9 mouse cellular contexts compared by ENCODE assay signal in the genomic region with DNA sequence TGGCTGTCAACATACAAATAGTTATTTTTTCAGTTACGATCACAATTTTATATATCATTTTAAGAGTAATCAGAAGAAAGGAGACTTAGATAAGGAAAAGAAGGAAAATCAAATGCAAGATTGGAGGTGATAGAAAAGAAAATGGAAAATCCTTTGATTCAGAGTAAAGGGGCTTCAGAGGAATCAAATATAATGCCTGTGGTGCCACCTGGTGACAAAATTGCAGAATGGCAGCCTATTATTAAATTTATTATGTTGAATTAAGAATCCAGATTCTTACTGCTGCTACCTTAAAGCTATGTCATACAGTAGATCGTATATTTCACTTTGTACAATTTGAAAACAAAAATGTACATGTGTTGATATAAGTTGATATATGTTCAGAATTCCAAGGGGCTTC. TPM values are rescaled to one million over a fixed set of nuclear protein-coding genes. Genes with fewer than 3 reads are reported as not detected.
DNase-seq lines count a peak whose midpoint lies in the region; ATAC-seq and TF ChIP-seq lines count a peak whose summit lies in the region.
"Had no signal": no experiment of that assay in that cellular context is flagged by ENCODE, and none has a peak within 500 bp of the region (broad histone marks: within the 10 kb centered on the region; RNA-seq: fewer than 3 reads in every experiment).

No protein-coding gene starts in this region.

- no peak overlapping the region for H3K4me3 ChIP-seq in forebrain, embryonic 14.5 days (ENCODE audit: low read depth, low read length)
- no peak overlapping the region for H3K4me3 ChIP-seq in forebrain, embryonic 15.5 days
- no peak overlapping the region for H3K4me3 ChIP-seq in liver, embryonic 14.5 days (ENCODE audit: insufficient read depth in 1 of 2, low read depth in 2 of 2, low read length in 2 of 2)
- no peak overlapping the region for H3K4me3 ChIP-seq in hindbrain, embryonic 12.5 days
- no peak overlapping the region for H3K4me3 ChIP-seq in intestine, embryonic 16.5 days (ENCODE audit: low read length)
- H3K4me3 ChIP-seq: limb, embryonic 13.5 days had no signal

- H3K4me1 ChIP-seq in forebrain, embryonic 14.5 days (ENCODE audit: control insufficient read depth, insufficient read depth, low read length): no peaks in the 10 kb centered on the region
- no peaks in the 10 kb centered on the region for H3K4me1 ChIP-seq in forebrain, embryonic 15.5 days
- H3K4me1 ChIP-seq in liver, embryonic 14.5 days (replicated peaks; ENCODE audit: control insufficient read depth in 2 of 2, insufficient read depth in 2 of 2, low read length in 1 of 2): no peaks in the 10 kb centered on the region
- H3K4me1 ChIP-seq in hindbrain, embryonic 12.5 days: no peaks in the 10 kb centered on the region
- H3K4me1 ChIP-seq in intestine, embryonic 16.5 days (ENCODE audit: control insufficient read depth, insufficient read depth, low read length): no peaks in the 10 kb centered on the region
- H3K4me1 ChIP-seq: limb, embryonic 13.5 days had no signal

- no peaks in the 10 kb centered on the region for H3K9me3 ChIP-seq in forebrain, embryonic 14.5 days (replicated peaks; ENCODE audit: control insufficient read depth, low read length)
- no peaks in the 10 kb centered on the region for H3K9me3 ChIP-seq in forebrain, embryonic 15.5 days
- no peaks in the 10 kb centered on the region for H3K9me3 ChIP-seq in liver, embryonic 14.5 days (ENCODE audit: control insufficient read depth, low read length)
- peaks cover 7% of the 10 kb centered on the region; the same call in 1 of the 2 replicates for H3K9me3 ChIP-seq in hindbrain, embryonic 12.5 days (replicated peaks)
- 0 out of 2 replicates have a peak, but pooled peaks cover 3% of the 10 kb centered on the region for H3K9me3 ChIP-seq in intestine, embryonic 16.5 days (ENCODE audit: control insufficient read depth, low read length)

- peak; percentile 68 for DNase-seq in forebrain, embryonic 14.5 days (ENCODE audit: low spot score)
- DNase-seq in liver, embryonic 14.5 days (ENCODE audit: low read depth in 3 of 3, low spot score in 3 of 3): peak in 1 of 3 experiments; percentile 3
- DNase-seq in liver: no peak
- peak; percentile 12 for DNase-seq in T-cell, adult 2 months (ENCODE audit: low spot score)
- peak; percentile 59 for DNase-seq in naive thymus-derived CD4-positive, alpha-beta T cell, adult 2 months (ENCODE audit: low read depth)

- H3K36me3 ChIP-seq in forebrain, embryonic 14.5 days (ENCODE audit: control insufficient read depth, insufficient read depth, low read length): no peaks in the 10 kb centered on the region
- no peaks in the 10 kb centered on the region for H3K36me3 ChIP-seq in forebrain, embryonic 15.5 days
- H3K36me3 ChIP-seq in liver, embryonic 14.5 days (replicated peaks; ENCODE audit: control insufficient read depth, insufficient read depth, low read depth): no peaks in the 10 kb centered on the region
- no peaks in the 10 kb centered on the region for H3K36me3 ChIP-seq in hindbrain, embryonic 12.5 days
- H3K36me3 ChIP-seq in intestine, embryonic 16.5 days (ENCODE audit: control insufficient read depth, insufficient read depth, low read length): no peaks in the 10 kb centered on the region
- H3K36me3 ChIP-seq: limb, embryonic 13.5 days had no signal

- no peak for TF ChIP-seq EP300 in liver, embryonic 14.5 days (IDR thresholded peaks at IDR 0.05; ENCODE audit: low read depth)

- H3K27me3 ChIP-seq in forebrain, embryonic 14.5 days (replicated peaks; ENCODE audit: control insufficient read depth, insufficient read depth, low read length): no peaks in the 10 kb centered on the region
- no peaks in the 10 kb centered on the region for H3K27me3 ChIP-seq in forebrain, embryonic 15.5 days
- H3K27me3 ChIP-seq in liver, embryonic 14.5 days (ENCODE audit: control insufficient read depth, insufficient read depth, low read length): no peaks in the 10 kb centered on the region
- H3K27me3 ChIP-seq in hindbrain, embryonic 12.5 days: no peaks in the 10 kb centered on the region
- H3K27me3 ChIP-seq in intestine, embryonic 16.5 days (replicated peaks; ENCODE audit: control insufficient read depth, insufficient read depth, low read length): no peaks in the 10 kb centered on the region
- H3K27me3 ChIP-seq: limb, embryonic 13.5 days had no signal

- H3K4me2 ChIP-seq in forebrain, embryonic 14.5 days (ENCODE audit: low read length): no peak overlapping the region
- no peak overlapping the region for H3K4me2 ChIP-seq in forebrain, embryonic 15.5 days (replicated peaks)
- no peak overlapping the region for H3K4me2 ChIP-seq in liver, embryonic 14.5 days (ENCODE audit: low read depth)
- H3K4me2 ChIP-seq in hindbrain, embryonic 12.5 days (replicated peaks): no peak overlapping the region
- H3K4me2 ChIP-seq in intestine, embryonic 16.5 days (ENCODE audit: low read depth, low read length): no peak overlapping the region
- H3K4me2 ChIP-seq: limb, embryonic 13.5 days had no signal

- no peak overlapping the region for H3K9ac ChIP-seq in forebrain, embryonic 14.5 days (ENCODE audit: low read length)
- no peak overlapping the region for H3K9ac ChIP-seq in forebrain, embryonic 15.5 days (replicated peaks)
- no peak overlapping the region for H3K9ac ChIP-seq in liver, embryonic 14.5 days (replicated peaks)
- no peak overlapping the region for H3K9ac ChIP-seq in hindbrain, embryonic 12.5 days
- no peak overlapping the region for H3K9ac ChIP-seq in intestine, embryonic 16.5 days (ENCODE audit: low read depth, low read length)
- H3K9ac ChIP-seq: limb, embryonic 13.5 days had no signal

- H3K27ac ChIP-seq in forebrain, embryonic 14.5 days (ENCODE audit: low read depth, low read length): no peak overlapping the region
- H3K27ac ChIP-seq in forebrain, embryonic 15.5 days (replicated peaks): no peak overlapping the region
- no peak overlapping the region for H3K27ac ChIP-seq in liver, embryonic 14.5 days
- no peak overlapping the region for H3K27ac ChIP-seq in hindbrain, embryonic 12.5 days
- H3K27ac ChIP-seq in intestine, embryonic 16.5 days (ENCODE audit: low read length): no peak overlapping the region
- H3K27ac ChIP-seq: limb, embryonic 13.5 days had no signal

- no peak for ATAC-seq in forebrain, embryonic 14.5 days
- ATAC-seq in forebrain, embryonic 15.5 days (replicated peaks): no peak
- ATAC-seq in liver, embryonic 14.5 days (ENCODE audit: insufficient read depth): no peak
- no peak for ATAC-seq in hindbrain, embryonic 12.5 days (ENCODE audit: low FRiP score)
- no peak for ATAC-seq in intestine, embryonic 16.5 days

- 0 out of 2 replicates have a peak, but pooled peaks have one; percentile 18 for TF ChIP-seq CTCF in liver, embryonic 14.5 days (IDR thresholded peaks at IDR 0.05; ENCODE audit: low read depth)

- WGBS in forebrain, embryonic 14.5 days: 64% methylated on average over 2 of the region's 2 CpGs
- WGBS in forebrain, embryonic 15.5 days: 62% methylated on average over 2 of the region's 2 CpGs
- WGBS in liver, embryonic 14.5 days (ENCODE audit: insufficient replicate concordance): 31% methylated on average over 2 of the region's 2 CpGs
- 60% methylated on average over 2 of the region's 2 CpGs for WGBS in hindbrain, embryonic 12.5 days
- 48% methylated on average over 2 of the region's 2 CpGs for WGBS in intestine, embryonic 16.5 days

RNA-seq across cellular contexts. Expression of gene AU041133, which starts 43.0 kb away (rescaled TPM):
- polyA plus RNA-seq in forebrain, embryonic 14.5 days (2014; fragmentation: Nextera tagmentation; extraction: Ambion mirVana): 8.6 and 9.9 TPM in 2 replicates
- polyA plus RNA-seq in forebrain, embryonic 15.5 days (2015; fragmentation: Nextera tagmentation; extraction: Ambion mirVana): 9.5 and 12.4 TPM in 2 replicates
- 0.23 and 0.40 TPM in 2 replicates for polyA plus RNA-seq in liver, embryonic 14.5 days (2012; rRNA removed)
- 1.1 and 1.4 TPM in 2 replicates for polyA plus RNA-seq in liver, embryonic 14.5 days (2014; fragmentation: Nextera tagmentation; extraction: Ambion mirVana)
- polyA plus RNA-seq in hindbrain, embryonic 12.5 days (2016; fragmentation: Nextera tagmentation; extraction: Ambion mirVana): 6.3 and 7.1 TPM in 2 replicates
- 4.3 and 4.4 TPM in 2 replicates for polyA plus RNA-seq in intestine, embryonic 16.5 days (2015; fragmentation: Nextera tagmentation; extraction: Ambion mirVana)
